ENCODE assay signal across 27 mouse cellular contexts in genomic region chr16:70079497-70079896, GRCm38 (mm10).
DNase-seq lines count a peak whose midpoint lies in the region; ATAC-seq and TF ChIP-seq lines count a peak whose summit lies in the region.
"Had no signal": no experiment of that assay in that cellular context is flagged by ENCODE, and none has a peak within 500 bp of the region (broad histone marks: within the 10 kb centered on the region; RNA-seq: fewer than 3 reads in every experiment).

No protein-coding gene starts in this region.

- no peak overlapping the region for H3K27ac ChIP-seq in hindbrain, embryonic 15.5 days (replicated peaks)
- no peak overlapping the region for H3K27ac ChIP-seq in hindbrain, embryonic 11.5 days (ENCODE audit: low read depth, low read length)
- no peak overlapping the region for H3K27ac ChIP-seq in lung, embryonic 14.5 days (ENCODE audit: low read depth)
- H3K27ac ChIP-seq in brown adipose tissue, adult 24 weeks (replicated peaks; ENCODE audit: low read depth, low read length): no peak overlapping the region
- H3K27ac ChIP-seq in limb, embryonic 14.5 days (replicated peaks; ENCODE audit: low read depth, low read length): no peak overlapping the region
- H3K27ac ChIP-seq: forebrain, embryonic 13.5 days; heart, embryonic 10.5 days; heart, embryonic 15.5 days; hindbrain, embryonic 13.5 days; kidney, embryonic 15.5 days; limb, embryonic 12.5 days; liver, embryonic 13.5 days; neural tube, embryonic 13.5 days had no signal

- H3K36me3 ChIP-seq in hindbrain, embryonic 15.5 days: no peaks in the 10 kb centered on the region
- H3K36me3 ChIP-seq in hindbrain, embryonic 11.5 days (ENCODE audit: control insufficient read depth, insufficient read depth, low read length): no peaks in the 10 kb centered on the region
- H3K36me3 ChIP-seq in lung, embryonic 14.5 days (ENCODE audit: insufficient read depth): no peaks in the 10 kb centered on the region
- no peaks in the 10 kb centered on the region for H3K36me3 ChIP-seq in limb, embryonic 14.5 days (ENCODE audit: control insufficient read depth, insufficient read depth, low read length)
- H3K36me3 ChIP-seq: heart, embryonic 10.5 days; heart, embryonic 15.5 days; hindbrain, embryonic 13.5 days; kidney, embryonic 15.5 days; limb, embryonic 12.5 days; liver, embryonic 13.5 days; neural tube, embryonic 13.5 days had no signal

- H3K4me1 ChIP-seq in hindbrain, embryonic 15.5 days (replicated peaks): no peaks in the 10 kb centered on the region
- H3K4me1 ChIP-seq in hindbrain, embryonic 11.5 days (replicated peaks; ENCODE audit: control insufficient read depth, insufficient read depth, low read length): no peaks in the 10 kb centered on the region
- H3K4me1 ChIP-seq in lung, embryonic 14.5 days (ENCODE audit: insufficient read depth): no peaks in the 10 kb centered on the region
- no peaks in the 10 kb centered on the region for H3K4me1 ChIP-seq in brown adipose tissue, adult 24 weeks (ENCODE audit: control insufficient read depth, insufficient read depth, insufficient read length, low read length)
- no peaks in the 10 kb centered on the region for H3K4me1 ChIP-seq in limb, embryonic 14.5 days (ENCODE audit: control insufficient read depth, insufficient read depth, low read length)
- H3K4me1 ChIP-seq: forebrain, embryonic 13.5 days; heart, embryonic 10.5 days; heart, embryonic 15.5 days; hindbrain, embryonic 13.5 days; kidney, embryonic 15.5 days; limb, embryonic 12.5 days; liver, embryonic 13.5 days; neural tube, embryonic 13.5 days had no signal

- TF ChIP-seq POLR2A in limb, embryonic 14.5 days (IDR thresholded peaks at IDR 0.05; ENCODE audit: borderline replicate concordance, extremely low read depth, insufficient read depth, insufficient read length): no peak

- no peaks in the 10 kb centered on the region for H3K9me3 ChIP-seq in hindbrain, embryonic 15.5 days
- no peaks in the 10 kb centered on the region for H3K9me3 ChIP-seq in hindbrain, embryonic 11.5 days (ENCODE audit: control insufficient read depth, low read length)
- no peaks in the 10 kb centered on the region for H3K9me3 ChIP-seq in lung, embryonic 14.5 days (ENCODE audit: low read depth, low read length)
- no peaks in the 10 kb centered on the region for H3K9me3 ChIP-seq in limb, embryonic 14.5 days (ENCODE audit: control insufficient read depth, low read length)
- H3K9me3 ChIP-seq: forebrain, embryonic 13.5 days; heart, embryonic 10.5 days; heart, embryonic 15.5 days; hindbrain, embryonic 13.5 days; kidney, embryonic 15.5 days; limb, embryonic 12.5 days; liver, embryonic 13.5 days; neural tube, embryonic 13.5 days had no signal

- H3K4me2 ChIP-seq in hindbrain, embryonic 15.5 days: 0 out of 2 replicates have a peak overlapping the region, but pooled peaks have one; percentile 6
- H3K4me2 ChIP-seq in hindbrain, embryonic 11.5 days (replicated peaks; ENCODE audit: low read depth, low read length): no peak overlapping the region
- no peak overlapping the region for H3K4me2 ChIP-seq in lung, embryonic 14.5 days
- H3K4me2 ChIP-seq in limb, embryonic 14.5 days (replicated peaks; ENCODE audit: low read depth, low read length, severe bottlenecking): peak overlapping the region; percentile 13; the same call in 1 of the 2 replicates
- H3K4me2 ChIP-seq: forebrain, embryonic 13.5 days; heart, embryonic 15.5 days; hindbrain, embryonic 13.5 days; kidney, embryonic 15.5 days; limb, embryonic 12.5 days; liver, embryonic 13.5 days; neural tube, embryonic 13.5 days had no signal

- ATAC-seq in hindbrain, embryonic 15.5 days (ENCODE audit: low FRiP score, low read depth): no peak
- ATAC-seq in hindbrain, embryonic 11.5 days (ENCODE audit: low FRiP score): no peak
- no peak for ATAC-seq in lung, embryonic 14.5 days (ENCODE audit: insufficient read depth)
- ATAC-seq in limb, embryonic 14.5 days (ENCODE audit: low FRiP score, low read depth): no peak
- ATAC-seq: forebrain, embryonic 13.5 days; Patski had no signal

- no peaks in the 10 kb centered on the region for H3K27me3 ChIP-seq in hindbrain, embryonic 15.5 days
- H3K27me3 ChIP-seq in hindbrain, embryonic 11.5 days (ENCODE audit: control insufficient read depth, insufficient read depth, low read length): no peaks in the 10 kb centered on the region
- H3K27me3 ChIP-seq in lung, embryonic 14.5 days (ENCODE audit: insufficient read depth, low read length): no peaks in the 10 kb centered on the region
- H3K27me3 ChIP-seq in limb, embryonic 14.5 days (ENCODE audit: control insufficient read depth, insufficient read depth, low read length): no peaks in the 10 kb centered on the region
- H3K27me3 ChIP-seq: forebrain, embryonic 13.5 days; heart, embryonic 15.5 days; hindbrain, embryonic 13.5 days; kidney, embryonic 15.5 days; limb, embryonic 12.5 days; liver, embryonic 13.5 days; neural tube, embryonic 13.5 days had no signal

- no peak overlapping the region for H3K9ac ChIP-seq in hindbrain, embryonic 15.5 days
- no peak overlapping the region for H3K9ac ChIP-seq in hindbrain, embryonic 11.5 days (ENCODE audit: low read depth, low read length)
- no peak overlapping the region for H3K9ac ChIP-seq in lung, embryonic 14.5 days
- no peak overlapping the region for H3K9ac ChIP-seq in limb, embryonic 14.5 days (ENCODE audit: low read depth, low read length, severe bottlenecking)
- H3K9ac ChIP-seq: forebrain, embryonic 13.5 days; heart, embryonic 15.5 days; hindbrain, embryonic 13.5 days; kidney, embryonic 15.5 days; limb, embryonic 12.5 days; liver, embryonic 13.5 days; neural tube, embryonic 13.5 days had no signal

- WGBS in hindbrain, embryonic 15.5 days: 74% methylated on average over 10 of the region's 10 CpGs
- 88% methylated on average over 10 of the region's 10 CpGs for WGBS in hindbrain, embryonic 11.5 days
- WGBS in lung, embryonic 14.5 days: 74% methylated on average over 10 of the region's 10 CpGs
- 65% methylated on average over 10 of the region's 10 CpGs for WGBS in limb, embryonic 14.5 days

- no peak overlapping the region for H3K4me3 ChIP-seq in hindbrain, embryonic 15.5 days
- H3K4me3 ChIP-seq in hindbrain, embryonic 11.5 days (ENCODE audit: low read depth, low read length): no peak overlapping the region
- no peak overlapping the region for H3K4me3 ChIP-seq in lung, embryonic 14.5 days (ENCODE audit: low read depth, low read length)
- peak overlapping the region; percentile 30; the same call in 1 of the 2 replicates for H3K4me3 ChIP-seq in brown adipose tissue, adult 24 weeks (ENCODE audit: insufficient read depth, low read depth, low read length)
- no peak overlapping the region for H3K4me3 ChIP-seq in limb, embryonic 14.5 days (replicated peaks; ENCODE audit: low read length)
- H3K4me3 ChIP-seq: forebrain, embryonic 13.5 days; heart, embryonic 10.5 days; heart, embryonic 15.5 days; hindbrain, embryonic 13.5 days; kidney, embryonic 15.5 days; limb, embryonic 12.5 days; liver, embryonic 13.5 days; neural tube, embryonic 13.5 days had no signal

- DNase-seq in hindbrain, embryonic 11.5 days (ENCODE audit: low spot score): no peak
- peak; percentile 3 for DNase-seq in lung, embryonic 14.5 days
- DNase-seq in lung, postnatal 36 days: no peak
- peak; percentile 17 for DNase-seq in limb, embryonic 14.5 days (ENCODE audit: low spot score)
- no peak for DNase-seq in cerebellum, adult 9-10 months
- DNase-seq: adrenal gland, postnatal 25 days; cerebellum, adult 2 months; cerebellum, postnatal 25 days; embryo, embryonic 11 days; gastrocnemius, postnatal 25 days; heart, adult 11 months; kidney, adult 18-20 months; kidney, postnatal 36 days; layer of hippocampus, postnatal 36 days; liver, embryonic 13.5 days; lung, adult 18-20 months; lung, postnatal 10 days had no signal

- TF ChIP-seq CTCF in lung, embryonic 14.5 days (IDR thresholded peaks at IDR 0.05; ENCODE audit: low read depth): no peak

Comparison
In these comparisons a context has a peak if more than half of its experiments do, and no peak if none do; other contexts are left out.
1. H3K4me2 ChIP-seq: peak in hindbrain, embryonic 15.5 days (single experiment) and limb, embryonic 14.5 days (single experiment); none in hindbrain, embryonic 11.5 days (single experiment) and lung, embryonic 14.5 days (single experiment).
2. DNase-seq: peak in lung, embryonic 14.5 days (single experiment) and limb, embryonic 14.5 days (single experiment); none in hindbrain, embryonic 11.5 days (single experiment), lung, postnatal 36 days (single experiment) and cerebellum, adult 9-10 months (single experiment).